Mouse (Mus musculus) layer of hippocampus, adult 8-10 months (tissue): ENCODE measurements around the gene Zfp212. TPM values are rescaled to one million over a fixed set of nuclear protein-coding genes. Genes with fewer than 3 reads are reported as not detected.
A peak's percentile ranks its signal among the peaks of the same experiment; 100 is the strongest.

Experiments used
- DNase-seq, 2 experiments: peaks; one replicate each; pipeline ENCODE4 v3.0.0; 2022; ENCODE audit warnings: low spot score in 2 of 2
- total RNA-seq, 4 experiments: library from RNA; stranded (reverse); gene quantifications; 2 replicates each; pipeline ENCODE4 v1.2.4; 2022

The Zfp212 gene
- total RNA-seq: 10 to 100 TPM; 20.1 to 24.0 (median 21.5) TPM

DNA sequence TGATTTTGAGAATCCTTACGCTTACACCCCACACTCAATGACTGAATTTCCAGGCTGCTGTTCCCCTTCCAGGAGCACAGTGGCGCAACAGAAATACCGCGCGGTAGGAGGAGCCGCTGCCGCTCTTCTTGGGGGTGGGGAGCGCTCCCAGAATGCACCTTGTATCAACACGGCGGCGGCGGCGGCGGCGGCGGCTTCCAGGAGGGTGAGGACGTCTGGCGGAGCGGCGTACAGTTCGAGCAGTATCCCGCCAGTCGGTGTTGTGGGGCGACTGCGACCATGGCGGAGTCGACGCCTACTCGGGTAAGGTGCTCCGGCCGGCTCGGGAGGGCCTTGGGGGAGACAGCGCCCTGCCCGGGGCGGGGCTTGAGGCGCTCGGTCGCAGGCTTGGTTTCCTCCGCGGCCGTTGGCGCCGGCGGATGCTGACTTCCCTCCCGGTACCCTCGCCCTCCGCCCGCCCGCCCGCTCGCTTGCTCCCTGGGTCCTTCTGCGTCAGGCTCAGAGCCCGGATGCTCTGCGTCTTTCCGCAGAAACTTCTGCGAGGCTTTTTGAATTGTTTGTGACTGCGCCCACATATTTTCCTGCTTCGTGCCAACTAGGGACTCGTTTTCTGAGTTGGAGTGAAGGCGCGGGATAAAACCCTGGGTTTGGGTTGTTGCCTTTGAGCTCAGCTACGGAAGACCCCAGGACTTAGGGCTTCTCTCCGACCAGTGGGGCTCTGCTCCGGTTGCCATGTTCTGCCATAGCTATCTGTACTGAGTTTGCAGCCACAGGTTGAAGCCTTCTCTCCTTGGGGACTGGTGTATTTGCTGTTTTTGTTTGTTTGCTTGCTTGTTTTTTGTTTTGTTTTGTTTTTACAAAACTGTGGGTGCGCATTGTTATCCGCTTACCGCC is at the start of gene Zfp212:
Gene Zfp212, plus strand, starts transcription at position 30 of the 894 bp plus-strand sequence.
- peak; percentile 82 to 86 for DNase-seq

DNA sequence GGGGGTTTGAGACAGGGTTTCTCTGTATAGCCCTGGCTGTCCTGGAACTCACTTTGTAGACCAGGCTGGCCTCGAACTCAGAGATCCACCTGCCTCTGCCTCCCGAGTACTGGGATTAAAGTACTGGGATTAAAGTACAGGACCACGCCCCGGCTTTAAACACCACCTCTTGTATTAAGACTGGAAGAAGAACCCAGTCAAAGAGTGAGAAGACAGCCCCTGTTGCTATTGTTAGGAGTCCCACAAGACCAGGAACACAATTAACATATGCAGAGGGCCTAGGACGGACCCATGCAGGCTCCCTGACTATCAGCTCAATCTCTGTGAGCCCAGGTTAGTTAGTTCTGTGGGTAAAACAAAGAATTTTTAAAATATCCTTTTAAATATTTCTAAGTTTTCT is 48.0 kb upstream of the Zfp212 start:
- DNase-seq: no peak

DNA sequence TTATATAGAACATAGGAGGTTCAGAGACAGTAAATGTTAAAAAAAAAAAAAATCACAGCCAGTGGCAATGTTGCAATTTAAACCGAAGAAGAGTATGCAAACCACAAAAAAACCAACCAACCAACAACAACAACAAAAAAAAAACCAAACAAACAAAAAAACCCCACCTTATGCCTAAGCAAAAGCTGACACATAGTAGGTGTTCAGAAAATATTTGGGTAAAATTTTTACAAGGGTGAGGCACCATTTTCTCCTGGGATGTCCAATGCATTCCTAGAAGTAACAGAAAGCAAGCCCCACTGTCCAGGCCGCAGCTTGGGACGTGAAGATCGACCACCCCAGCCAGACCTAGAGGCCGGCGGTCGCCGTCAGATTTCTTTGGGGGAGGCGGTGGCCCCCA is 43.2 kb upstream of the Zfp212 start, which contains the start of gene Zfp282:
Gene Zfp282, plus strand, starts transcription at position 147 of the 400 bp plus-strand sequence.
- DNase-seq: no peak

DNA sequence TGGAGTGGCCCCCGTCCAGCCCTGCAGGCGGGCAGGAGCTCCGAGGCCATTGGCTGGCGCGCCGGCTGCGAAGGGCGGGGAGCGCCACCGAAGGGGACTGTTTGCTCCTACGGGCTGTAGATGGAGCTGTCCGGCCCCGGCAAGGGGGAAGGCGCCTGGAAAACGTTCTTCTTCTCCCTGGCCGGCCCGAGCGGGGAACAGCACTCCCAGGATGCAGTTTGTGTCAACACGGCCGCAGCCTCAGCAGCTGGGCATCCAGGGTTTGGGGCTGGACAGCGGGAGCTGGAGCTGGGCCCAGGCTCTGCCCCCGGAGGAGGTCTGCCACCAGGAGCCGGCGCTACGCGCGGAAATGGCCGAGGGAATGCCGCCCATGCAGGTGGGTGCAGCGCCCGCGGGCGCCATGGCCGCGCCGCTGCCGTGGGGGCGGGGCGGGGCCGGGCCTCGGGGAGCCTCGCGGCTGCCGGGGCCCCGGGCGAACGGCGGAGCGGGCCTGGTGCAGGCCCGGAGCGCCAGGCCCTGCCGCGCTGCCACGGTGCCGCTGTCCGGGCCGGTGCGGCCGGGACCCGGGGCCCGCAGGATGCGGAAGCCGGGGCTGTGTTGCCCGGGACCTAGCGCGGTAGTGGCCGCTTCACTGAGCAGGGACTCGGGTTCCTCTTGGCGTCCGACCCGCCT is 42.7 kb upstream of the Zfp212 start:
- peak; percentile 86 to 89 for DNase-seq

DNA sequence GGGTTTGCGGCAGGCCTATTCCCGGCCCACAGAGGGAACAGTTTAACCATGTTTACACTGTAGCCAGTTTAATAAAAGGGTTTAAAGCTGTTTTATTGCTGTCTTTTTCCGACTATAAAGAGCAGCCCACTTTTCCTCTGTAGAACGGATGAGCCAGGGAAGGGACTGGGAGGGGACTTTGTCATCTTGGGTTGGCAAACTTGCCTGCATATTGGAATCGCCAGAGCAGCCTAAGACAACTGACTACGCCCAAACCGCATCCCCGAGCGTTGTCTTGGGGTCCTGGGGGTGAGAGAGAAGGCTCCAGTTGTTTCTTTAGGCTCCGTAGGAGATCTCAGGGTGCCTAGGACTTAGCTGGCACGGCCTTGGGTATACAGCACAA is 42.2 kb upstream of the Zfp212 start:
- no peak for DNase-seq

DNA sequence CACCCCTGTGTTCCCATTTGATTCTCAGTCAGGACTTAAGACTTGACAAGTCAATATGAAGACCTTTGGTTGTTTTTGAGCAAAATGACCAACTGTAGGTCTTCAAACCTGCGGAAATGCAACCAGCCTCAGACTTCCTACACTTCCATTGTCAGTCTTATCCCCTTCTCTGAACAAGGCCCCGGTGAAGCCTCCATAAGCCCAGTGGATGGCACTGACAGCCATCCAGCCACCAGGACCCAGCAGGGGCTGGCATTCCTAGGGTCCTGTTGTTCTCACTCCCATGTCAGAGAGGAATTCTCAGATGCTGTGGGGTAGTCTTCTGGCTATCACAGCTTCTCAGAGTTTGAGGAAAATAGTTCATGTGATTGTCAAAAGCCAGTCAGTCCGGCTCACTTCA is 41.7 kb upstream of the Zfp212 start:
- DNase-seq: no peak

DNA sequence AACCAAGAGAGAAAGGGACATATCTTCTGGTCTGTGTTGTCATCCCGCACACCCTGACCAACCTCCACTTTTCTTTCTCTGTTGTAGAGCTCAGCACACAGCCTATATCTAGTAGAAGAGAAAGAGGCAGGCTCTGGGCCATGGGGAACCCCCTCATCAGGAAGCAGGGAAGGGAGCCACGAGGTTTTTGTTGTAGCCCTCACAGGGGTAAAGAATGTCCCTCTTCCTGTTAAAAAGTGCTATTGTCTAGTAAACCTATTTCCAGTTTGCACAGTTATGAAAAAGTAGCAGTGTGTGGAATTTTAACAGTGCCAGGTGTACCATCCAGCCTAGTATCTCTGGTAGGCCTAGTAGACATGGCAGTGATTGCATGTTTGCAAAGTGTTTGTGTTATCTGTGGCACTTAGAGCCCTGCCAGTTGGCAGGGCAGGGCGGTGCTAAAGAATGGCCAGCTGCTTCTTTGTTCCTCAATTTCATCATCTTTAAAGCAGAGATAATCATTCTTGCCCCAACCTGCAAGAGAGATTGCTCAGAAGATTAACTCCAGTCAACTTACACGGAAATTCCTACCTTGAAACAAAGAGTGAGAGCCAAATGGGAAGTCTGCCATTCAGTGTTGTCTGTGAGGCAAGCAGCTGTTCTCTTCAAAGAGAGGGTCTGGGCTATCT is 41.1 kb upstream of the Zfp212 start:
- DNase-seq: no peak

DNA sequence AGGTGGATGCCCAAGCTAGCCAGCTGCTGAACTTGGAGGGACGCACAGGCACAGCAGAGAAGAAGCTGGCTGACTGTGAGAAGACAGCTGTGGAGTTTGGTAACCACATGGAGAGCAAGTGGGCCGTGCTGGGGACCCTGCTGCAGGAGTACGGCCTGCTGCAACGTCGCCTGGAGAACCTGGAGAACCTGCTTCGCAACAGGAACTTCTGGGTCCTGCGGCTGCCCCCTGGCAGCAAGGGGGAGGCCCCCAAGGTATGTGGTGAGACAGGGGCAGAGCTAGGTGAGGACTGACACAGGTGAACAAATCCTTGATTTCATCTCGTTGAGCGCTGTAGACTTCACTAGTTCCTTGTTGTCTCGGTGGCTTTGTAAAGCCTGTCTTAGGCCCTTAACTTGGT is 40.1 kb upstream of the Zfp212 start:
- no peak for DNase-seq

DNA sequence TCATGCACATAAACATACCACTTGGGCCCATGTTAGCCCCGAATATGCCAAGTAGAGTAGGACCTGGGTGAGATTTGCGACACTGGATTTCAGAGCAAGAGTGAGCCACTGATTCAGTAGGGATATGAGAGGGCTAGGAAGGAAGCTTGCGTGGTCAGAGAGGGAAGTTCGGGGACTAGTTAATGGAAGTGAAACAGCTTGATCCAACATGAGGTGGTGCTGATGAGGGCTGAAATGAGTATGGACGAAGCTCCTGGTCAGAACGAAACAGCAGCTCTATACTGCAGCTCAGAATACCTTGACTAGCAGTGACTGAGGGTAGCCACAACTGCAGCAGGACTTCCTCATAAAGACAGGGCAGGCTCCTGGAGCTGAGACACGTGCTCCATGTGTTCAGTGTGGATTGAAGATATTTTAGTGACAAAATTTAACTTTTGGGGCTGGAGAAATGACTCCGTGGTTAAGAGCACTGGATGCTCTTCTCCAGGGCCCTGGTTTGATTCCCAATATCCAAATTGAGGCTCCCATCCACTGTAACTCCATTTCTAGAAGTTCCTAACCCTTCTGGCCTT is 31.4 kb upstream of the Zfp212 start:
- DNase-seq: no peak

DNA sequence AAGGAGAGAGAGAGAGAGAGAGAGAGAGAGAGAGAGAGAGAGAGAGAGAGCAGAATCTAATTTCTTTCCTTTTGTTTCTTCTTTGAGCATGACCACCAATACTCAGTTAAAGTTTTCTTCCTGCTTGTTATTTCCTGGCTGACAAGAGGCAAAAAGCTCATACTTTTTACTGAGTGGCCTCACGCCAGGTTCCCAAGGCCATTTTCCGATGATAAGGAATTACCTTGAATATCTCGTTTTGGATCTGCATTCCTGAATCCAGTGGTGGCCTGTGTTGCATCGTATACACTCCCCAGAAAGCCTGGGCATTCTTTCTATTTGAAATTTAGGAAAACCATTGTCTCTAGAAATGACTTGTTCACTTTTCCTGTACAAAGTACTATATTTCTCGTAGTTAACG is 20.9 kb upstream of the Zfp212 start:
- no peak for DNase-seq

DNA sequence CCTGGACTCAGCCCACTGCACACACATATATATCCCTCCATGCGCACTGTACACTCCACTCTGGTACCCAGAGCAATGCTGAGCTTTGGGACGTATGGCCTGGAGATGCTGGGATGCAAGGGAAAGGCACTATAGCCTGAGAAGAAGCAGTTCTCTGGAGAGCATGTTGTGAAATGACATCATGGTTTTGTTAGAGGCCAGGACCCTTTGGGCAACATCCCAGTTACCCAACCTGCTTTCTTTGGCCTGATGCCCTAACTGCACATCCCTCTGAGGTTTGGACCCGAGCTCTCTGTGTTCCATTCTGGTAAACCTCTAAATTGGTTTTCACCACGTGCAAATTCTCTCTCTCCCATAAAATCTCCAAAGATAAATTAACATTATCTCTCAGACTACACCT is 16.7 kb upstream of the Zfp212 start:
- no peak for DNase-seq

DNA sequence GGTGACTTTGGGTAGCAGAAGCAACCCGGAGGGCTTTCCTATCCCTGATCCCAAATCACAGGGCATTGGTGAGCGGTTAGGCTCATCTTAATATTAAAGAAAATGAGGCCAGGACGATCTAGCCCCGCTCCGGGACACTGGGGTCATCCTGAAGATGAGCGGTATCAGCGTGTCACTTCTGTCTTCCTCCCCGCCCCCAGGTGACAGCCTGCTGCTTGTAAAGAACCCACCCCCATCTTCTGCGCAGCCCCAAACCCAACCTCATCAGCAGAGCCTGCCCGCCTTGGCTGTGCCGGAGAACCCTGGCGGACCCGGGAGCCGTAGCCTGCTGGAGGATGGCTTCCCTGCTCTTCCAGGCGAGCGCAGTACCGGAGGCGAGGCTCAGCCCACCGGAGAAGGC is 15.9 kb upstream of the Zfp212 start:
- DNase-seq: no peak

DNA sequence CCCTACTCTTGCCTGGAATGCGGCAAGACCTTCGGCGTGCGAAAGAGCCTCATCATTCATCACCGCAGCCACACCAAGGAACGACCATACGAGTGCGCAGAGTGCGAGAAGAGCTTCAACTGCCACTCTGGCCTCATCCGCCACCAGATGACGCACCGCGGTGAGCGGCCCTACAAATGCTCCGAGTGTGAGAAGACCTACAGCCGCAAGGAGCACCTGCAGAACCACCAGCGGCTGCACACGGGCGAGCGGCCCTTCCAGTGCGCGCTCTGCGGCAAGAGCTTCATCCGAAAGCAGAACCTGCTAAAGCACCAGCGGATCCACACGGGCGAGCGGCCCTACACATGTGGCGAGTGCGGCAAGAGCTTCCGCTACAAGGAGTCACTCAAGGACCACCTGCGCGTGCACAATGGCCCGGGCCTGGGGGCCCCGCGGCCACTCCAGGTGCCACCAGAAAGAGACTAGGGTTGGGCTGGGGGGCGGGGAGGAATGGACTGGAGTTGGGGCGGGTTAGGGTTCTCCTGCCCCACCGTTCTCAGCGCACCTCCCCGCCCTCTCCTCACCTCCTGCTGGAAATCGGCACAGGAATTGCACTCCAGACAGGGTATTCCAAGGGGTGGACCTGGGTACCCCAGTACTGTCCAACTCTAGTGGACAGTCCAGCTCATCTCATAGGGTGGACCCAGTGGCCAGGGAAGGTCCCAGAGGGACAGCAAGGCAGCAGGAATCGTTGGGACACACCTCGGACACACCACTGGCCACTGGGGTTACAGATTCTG is 15.2 kb upstream of the Zfp212 start:
- DNase-seq: no peak

DNA sequence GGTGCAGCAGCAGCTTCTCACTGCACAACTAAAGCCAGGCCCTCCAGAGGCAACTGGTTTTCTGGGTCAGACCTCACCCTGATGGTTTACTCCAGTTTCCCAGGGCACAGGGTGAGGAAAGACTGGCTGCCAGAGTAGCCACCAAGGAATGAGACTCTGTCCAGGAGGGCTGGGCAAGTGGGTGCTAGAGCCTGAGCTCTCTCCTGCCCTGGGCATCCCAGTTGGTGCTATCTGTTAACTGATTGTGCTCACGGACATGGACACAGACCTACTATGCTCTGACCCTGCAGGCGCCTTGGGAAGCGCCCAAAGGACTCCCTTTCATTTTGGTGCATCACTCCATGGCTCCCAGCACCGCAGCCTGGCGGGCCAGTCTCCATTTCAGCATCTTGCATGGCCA is 13.9 kb upstream of the Zfp212 start:
- DNase-seq: no peak

DNA sequence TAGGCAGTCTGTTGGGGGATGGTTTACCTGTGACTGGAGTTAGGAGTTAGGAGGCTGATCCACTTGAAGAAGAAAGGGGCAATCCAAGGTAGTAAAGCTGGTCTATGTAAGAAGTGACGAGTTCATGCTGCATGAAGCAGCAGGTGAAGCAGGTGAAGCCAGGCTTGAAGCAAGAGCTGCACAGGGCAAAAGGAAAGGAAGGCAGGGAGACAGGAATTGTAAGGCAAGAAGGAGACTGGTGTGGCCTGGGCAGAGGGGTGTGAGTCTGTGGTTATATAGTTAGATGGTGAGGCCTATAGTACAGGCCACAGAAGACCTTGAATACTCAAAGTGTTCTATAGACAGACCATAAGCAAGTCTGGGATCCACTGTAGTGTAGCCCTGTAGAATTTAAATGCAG is 11.3 kb upstream of the Zfp212 start:
- DNase-seq: no peak

DNA sequence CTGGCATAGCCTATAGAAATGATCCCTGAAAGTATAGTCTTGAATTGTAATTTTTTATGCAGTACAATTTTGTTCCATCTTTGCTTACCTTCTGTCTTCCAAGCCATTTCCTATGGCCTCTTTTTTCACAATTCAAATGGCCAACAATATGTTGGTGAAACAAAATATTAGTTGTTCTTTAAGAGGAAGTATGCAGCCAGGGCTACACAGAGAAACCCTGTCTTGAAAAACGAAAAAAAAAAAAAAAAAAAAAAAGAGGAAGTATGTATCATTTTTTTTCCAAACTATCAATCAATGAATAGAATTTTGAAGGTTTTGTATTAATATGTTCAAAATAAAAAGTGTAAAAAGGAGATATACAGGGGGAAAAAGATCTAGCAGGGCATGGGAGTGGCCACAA is 8.6 kb upstream of the Zfp212 start:
- no peak for DNase-seq

DNA sequence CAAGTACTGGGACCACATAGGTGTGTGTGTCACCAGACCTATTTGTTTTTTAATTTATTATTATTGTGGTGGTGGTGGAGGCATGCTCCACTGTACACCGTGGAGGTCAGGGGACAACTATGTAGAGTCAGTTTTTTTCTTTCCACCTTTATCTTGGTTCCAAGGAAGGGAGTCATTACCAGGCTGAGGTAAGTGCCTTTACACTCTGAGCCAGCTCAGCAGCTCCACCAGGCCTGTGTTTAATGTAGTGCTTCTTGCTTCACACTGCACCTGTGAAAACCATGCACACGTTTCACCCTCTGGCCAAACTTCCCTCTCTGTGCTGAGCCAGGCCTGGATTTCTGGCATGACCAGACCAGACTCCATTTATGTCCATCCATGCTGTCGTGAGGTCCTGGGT is 7.3 kb upstream of the Zfp212 start:
- DNase-seq: no peak

DNA sequence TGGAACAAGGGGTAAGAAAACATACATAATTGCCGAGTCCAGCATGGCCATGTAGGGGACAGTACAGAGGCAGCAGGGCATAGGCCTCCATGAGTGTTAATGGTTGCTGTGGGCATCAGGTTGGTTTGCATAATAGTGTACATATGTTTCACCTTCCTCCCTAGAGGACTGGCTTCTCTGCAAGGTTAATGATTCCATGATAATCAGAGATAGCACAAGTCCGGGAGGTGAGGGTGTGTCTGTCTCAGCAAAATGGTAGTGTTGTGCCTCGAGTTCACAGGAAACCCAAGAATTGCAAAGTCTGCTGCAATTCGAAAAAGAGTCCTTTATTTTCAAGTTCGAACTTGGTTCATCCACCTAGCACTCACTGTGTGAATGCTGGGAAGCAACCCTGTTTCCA is 3.2 kb upstream of the Zfp212 start:
- no peak for DNase-seq

DNA sequence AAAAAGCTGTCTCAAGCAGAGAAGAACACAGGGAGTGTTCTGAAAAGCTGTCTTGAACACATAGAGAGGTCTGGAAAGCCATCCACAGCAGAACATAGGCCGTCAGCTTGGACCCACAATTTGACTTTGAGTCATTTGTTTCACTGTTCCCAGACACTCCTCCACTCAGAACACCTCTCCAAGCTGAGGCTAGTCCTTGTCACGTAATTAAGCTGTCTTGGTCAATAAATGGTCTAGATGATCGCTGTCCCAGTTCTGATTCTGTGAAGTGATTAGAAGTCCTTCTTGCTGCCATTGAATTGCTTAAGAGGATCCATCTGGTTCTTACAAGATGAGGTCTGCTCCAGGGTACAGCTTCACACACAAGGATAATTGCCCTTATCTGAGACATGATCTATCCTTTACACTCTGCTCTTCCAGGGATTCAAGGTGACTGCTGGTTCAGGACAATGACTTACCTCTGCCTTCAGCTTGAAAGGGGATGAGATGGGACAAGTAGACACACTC is 1.5 kb upstream of the Zfp212 start:
- DNase-seq: no peak

DNA sequence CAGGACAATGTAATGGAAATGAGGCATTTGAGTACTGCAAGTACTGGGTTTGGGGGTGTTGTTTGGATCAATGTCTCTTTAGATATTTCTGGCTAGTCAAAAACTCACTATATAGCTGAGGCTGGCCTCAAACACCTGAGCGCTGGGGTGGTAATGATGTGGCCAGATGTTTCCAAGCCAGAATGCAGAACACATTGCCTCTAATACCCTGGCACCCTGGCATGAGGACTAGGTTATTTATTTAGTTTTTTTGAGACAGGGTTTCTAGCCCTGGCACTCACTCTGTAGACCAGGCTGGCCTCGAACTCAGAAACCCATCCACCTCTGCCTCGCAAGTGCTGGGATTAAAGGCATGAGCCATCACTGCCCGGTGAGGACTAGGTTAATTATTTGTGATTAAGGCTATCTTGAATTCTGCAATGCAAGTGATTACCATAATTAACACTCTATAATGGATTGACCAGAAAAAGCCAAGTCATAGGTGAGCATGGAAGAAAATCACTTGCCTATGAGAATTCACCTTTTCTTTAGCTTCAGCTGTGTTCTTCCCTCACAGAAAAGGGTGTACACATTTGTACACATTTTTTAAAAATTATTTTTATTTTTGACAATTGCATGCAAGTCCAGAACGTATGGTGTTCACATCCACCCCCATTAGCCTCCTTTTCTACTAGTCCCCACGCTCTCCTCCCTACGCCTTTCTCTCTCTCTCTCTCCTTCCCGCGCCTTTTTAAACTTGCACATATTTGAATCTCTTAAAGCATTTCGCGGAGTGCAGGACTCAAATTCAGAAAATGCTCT is 430 bp upstream of the Zfp212 start:
- no peak for DNase-seq
